Mouse (Mus musculus) liver, embryonic 16.5 days (tissue): Measurements from ENCODE around the gene Nox1. TPM values are rescaled to one million over a fixed set of nuclear protein-coding genes. Genes with fewer than 3 reads are reported as not detected.
"Not testable (repeated sequence)": the region's sequence is repeated elsewhere in the genome, so short reads cannot be mapped to it uniquely, and the experiment has no call there.

Experiments
- ATAC-seq: fragments of 200-750 bp; cut with Nextera tagmentation; 2 replicates; pipeline ENCODE4 v1.8.0; 2017; ENCODE audit warnings: low read depth, mild to moderate bottlenecking, moderate number of reproducible peaks, moderate library complexity
- H3K27ac ChIP-seq: fragments of 300-500 bp; sonication (generic); 2 replicates; pipeline ENCODE4 v1.5.1; 2014; ENCODE audit warnings: mild to moderate bottlenecking, low read length
- H3K27me3 ChIP-seq: fragments of 300-500 bp; sonication (generic); 2 replicates; pipeline ENCODE4 v1.6.1; 2014; ENCODE audit warnings: low read depth, low read length, mixed read lengths; ENCODE audit not compliant: control insufficient read depth, insufficient read depth
- H3K36me3 ChIP-seq: fragments of 300-500 bp; sonication (generic); 2 replicates; pipeline ENCODE4 v1.6.1; 2014; ENCODE audit warnings: mild to moderate bottlenecking; ENCODE audit not compliant: control insufficient read depth, insufficient read depth
- H3K4me1 ChIP-seq: fragments of 300-500 bp; sonication (generic); 2 replicates; pipeline ENCODE4 v1.6.1; 2014; ENCODE audit warnings: low read depth, low read length, mixed read lengths; ENCODE audit not compliant: control insufficient read depth
- H3K4me2 ChIP-seq: fragments of 300-500 bp; sonication (generic); 2 replicates; pipeline ENCODE4 v1.6.1; 2014; ENCODE audit warnings: low read depth, low read length, mixed read lengths
- H3K4me3 ChIP-seq: fragments of 300-500 bp; sonication (generic); 2 replicates; pipeline ENCODE4 v1.5.1; 2014; ENCODE audit warnings: low read depth, mild to moderate bottlenecking, low read length
- H3K9ac ChIP-seq: fragments of 300-500 bp; sonication (generic); 2 replicates; pipeline ENCODE4 v1.6.1; 2014; ENCODE audit warnings: low read depth, low read length
- H3K9me3 ChIP-seq: fragments of 300-500 bp; sonication (generic); replicated peaks from 2 replicates; pipeline ENCODE4 v1.6.1; 2016; ENCODE audit warnings: low read length; ENCODE audit not compliant: control insufficient read depth
- WGBS: fragments of 180-500 bp; shearing (Covaris S2); extraction: QIAGEN DNeasy Blood & Tissue Kit; methylation state at CpG from one replicate; pipeline ENCODE4 v1.1.7; 2014; ENCODE audit not compliant: insufficient replicate concordance; 5-methylcytosine and 5-hydroxymethylcytosine counted together
- polyA plus RNA-seq: library from polyadenylated mRNA; unstranded; fragments of >200 nt; fragmentation: Nextera tagmentation; extraction: Ambion mirVana; gene quantifications from 2 replicates; pipeline ENCODE4 v1.2.1, GENCODE M21; 2015

The Nox1 gene
- polyA plus RNA-seq, 1 experiment from 2014 or later, result not detected

DNA sequence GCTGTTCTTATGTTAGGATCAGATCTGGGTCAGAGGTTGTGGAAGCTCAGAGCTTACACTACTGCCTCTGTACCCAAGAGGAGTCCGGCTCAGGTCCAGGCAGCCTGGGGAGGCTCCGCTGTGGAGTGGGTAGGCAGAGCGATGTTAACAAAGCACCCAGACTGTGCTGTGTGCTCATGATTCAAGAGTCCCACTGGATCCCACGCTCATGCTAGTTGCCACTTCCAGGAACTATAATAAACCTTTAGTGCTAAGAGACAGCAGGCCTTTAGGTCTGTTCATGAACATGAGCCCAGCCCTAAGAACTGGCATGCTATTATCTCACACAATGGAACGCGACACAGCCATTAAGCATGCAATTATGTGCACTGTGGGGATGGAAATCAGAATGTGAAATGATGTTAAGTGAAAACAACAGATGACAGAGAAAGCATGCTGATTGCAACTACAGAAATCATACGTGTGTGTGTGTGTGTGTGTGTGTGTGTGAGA, 10.6 kb downstream of the Nox1 start:
- H3K4me1 ChIP-seq, result no peaks in the 10 kb centered on the region
- H3K27me3 ChIP-seq, result no peaks in the 10 kb centered on the region
- H3K36me3 ChIP-seq, result no peaks in the 10 kb centered on the region
- no peak overlapping the region for H3K9ac ChIP-seq
- WGBS, result 68% methylated on average over 7 of the region's 7 CpGs
- H3K9me3 ChIP-seq, result no peaks in the 10 kb centered on the region
- no peak overlapping the region for H3K4me2 ChIP-seq
- H3K4me3 ChIP-seq, result no peak overlapping the region
- no peak for ATAC-seq
- H3K27ac ChIP-seq, result no peak overlapping the region

- Histone ChIP-seq H3K27ac (no peak overlapping the region), H3K27me3 (no peaks in the 10 kb centered on the region), H3K4me2 (no peak overlapping the region), H3K9ac (no peak overlapping the region), H3K4me1 (no peaks in the 10 kb centered on the region), H3K4me3 (no peak overlapping the region), H3K36me3 (no peaks in the 10 kb centered on the region), H3K9me3 (no peaks in the 10 kb centered on the region)
- WGBS, result 50% methylated on average over 2 of the region's 2 CpGs
- peak; percentile 67 for ATAC-seq
These were observed 13.3 kb downstream of the Nox1 start for GRCm38 (mm10) chrX:134208491-134208890.

- not testable (repeated sequence) for H3K27me3 ChIP-seq, H3K9ac ChIP-seq, H3K4me3 ChIP-seq, ATAC-seq, H3K4me1 ChIP-seq, H3K9me3 ChIP-seq, H3K4me2 ChIP-seq, H3K27ac ChIP-seq, H3K36me3 ChIP-seq
- WGBS, result 71% methylated on average over 8 of the region's 9 CpGs
These were observed 34.6 kb downstream of the Nox1 start, which contains the start of gene Arl13a for GRCm38 (mm10) chrX:134187201-134187600. TSS of gene Arl13a (plus strand) at chrX:134187501.

DNA sequence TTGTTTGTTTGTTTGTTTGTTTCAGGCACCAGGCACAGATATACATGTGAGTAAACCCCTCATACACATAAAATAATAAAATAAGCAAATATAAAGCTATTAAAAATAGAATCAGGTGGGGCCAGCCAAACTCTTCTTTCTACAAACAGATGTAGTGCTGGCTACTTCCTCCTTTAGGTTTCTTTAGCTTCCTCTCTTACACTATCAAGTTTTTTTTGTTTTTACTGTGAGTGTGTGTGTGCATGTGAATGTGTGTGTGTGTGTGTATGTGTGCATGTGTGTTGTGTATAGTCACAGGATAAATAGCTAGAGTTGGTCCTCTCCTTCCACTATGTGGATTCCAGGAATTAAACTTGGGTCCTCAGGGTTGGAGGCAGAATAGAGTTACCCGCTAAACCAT, 47.1 kb downstream of the Nox1 start:
- H3K4me1 ChIP-seq, result no peaks in the 10 kb centered on the region
- no peak for ATAC-seq
- no peaks in the 10 kb centered on the region for H3K9me3 ChIP-seq
- WGBS, result 56% methylated on average over 1 of the region's 1 CpGs
- no peaks in the 10 kb centered on the region for H3K27me3 ChIP-seq
- no peak overlapping the region for H3K9ac ChIP-seq
- no peak overlapping the region for H3K27ac ChIP-seq
- no peaks in the 10 kb centered on the region for H3K36me3 ChIP-seq
- H3K4me3 ChIP-seq, result no peak overlapping the region
- H3K4me2 ChIP-seq, result no peak overlapping the region

- Histone ChIP-seq H3K27ac (no peak overlapping the region), H3K36me3 (no peaks in the 10 kb centered on the region), H3K9ac (no peak overlapping the region), H3K9me3 (no peaks in the 10 kb centered on the region), H3K27me3 (no peaks in the 10 kb centered on the region), H3K4me3 (no peak overlapping the region), H3K4me1 (no peaks in the 10 kb centered on the region), H3K4me2 (no peak overlapping the region)
- no peak for ATAC-seq
- WGBS, result 68% methylated on average over 1 of the region's 1 CpGs
These were observed 51.2 kb downstream of the Nox1 start for GRCm38 (mm10) chrX:134170584-134170983.

DNA sequence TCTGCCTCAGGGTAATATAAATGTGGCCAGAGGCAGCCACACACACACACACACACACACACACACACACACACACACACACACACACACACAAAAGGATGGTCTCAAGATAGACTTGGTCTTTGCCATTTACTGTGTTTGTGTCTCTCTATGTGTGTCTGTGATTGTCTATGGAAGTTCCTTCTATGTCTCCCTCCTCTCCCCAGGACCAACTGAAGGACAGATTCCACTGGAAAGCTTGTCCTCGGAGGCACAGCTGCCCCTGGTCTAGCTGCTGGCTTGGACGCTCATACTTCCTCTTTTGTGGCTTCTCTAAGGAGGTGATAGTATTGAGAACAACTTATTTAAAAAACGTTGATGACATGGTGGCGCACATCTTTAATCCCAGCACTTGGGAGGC, 58.3 kb downstream of the Nox1 start:
- 19% methylated on average over 4 of the region's 4 CpGs for WGBS

DNA sequence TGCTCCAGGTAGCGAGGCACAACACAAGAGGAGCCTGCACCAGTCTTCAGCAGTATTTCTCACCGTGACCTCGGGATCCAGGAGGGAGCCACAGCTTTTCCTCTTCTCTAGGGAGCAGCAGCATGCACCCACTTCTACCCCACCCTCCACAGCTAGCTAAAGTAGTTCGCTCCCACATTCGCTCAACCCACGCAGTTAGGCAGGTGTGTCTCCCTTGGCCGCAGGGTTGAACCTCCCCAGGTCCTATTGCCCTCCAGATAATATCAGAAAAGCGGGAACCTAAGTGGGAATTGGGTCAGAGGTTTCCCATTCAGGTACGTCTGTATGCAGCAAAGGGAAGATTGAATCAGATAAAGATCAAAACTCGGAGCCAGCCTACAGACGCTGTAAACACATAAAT, 58.9 kb downstream of the Nox1 start:
- H3K4me2 ChIP-seq, result no peak overlapping the region
- WGBS, result 20% methylated on average over 11 of the region's 11 CpGs

More for the DNA sequence above, 58.3 kb downstream of the Nox1 start:
- H3K27ac ChIP-seq, result no peak overlapping the region
- H3K4me2 ChIP-seq, result no peak overlapping the region
- H3K4me3 ChIP-seq, result no peak overlapping the region
- H3K36me3 ChIP-seq, result no peaks in the 10 kb centered on the region
- no peaks in the 10 kb centered on the region; the same call in 1 of the 2 replicates for H3K27me3 ChIP-seq
- no peak overlapping the region for H3K9ac ChIP-seq
- ATAC-seq, result no peak
- no peaks in the 10 kb centered on the region for H3K4me1 ChIP-seq
- H3K9me3 ChIP-seq, result no peaks in the 10 kb centered on the region

GRCm38 (mm10) chrX:134162043-134162720, 59.6 kb downstream of the Nox1 start, which contains the start of gene Xkrx:
TSS of gene Xkrx (minus strand) at chrX:134162076.
- Histone ChIP-seq H3K4me3 (no peak within 1 kb of the TSS), H3K9me3 (no peaks in the 10 kb centered on the region), H3K36me3 (no peaks in the 10 kb centered on the region), H3K9ac (no peak within 1 kb of the TSS), H3K27ac (no peak within 1 kb of the TSS), H3K4me2 (no peak within 1 kb of the TSS), H3K27me3 (no peaks in the 10 kb centered on the region; the same call in 1 of the 2 replicates), H3K4me1 (no peaks in the 10 kb centered on the region)
- no peak for ATAC-seq
- 37% methylated on average over 16 of the region's 16 CpGs for WGBS

More for the DNA sequence above, 58.9 kb downstream of the Nox1 start:
- ATAC-seq, result no peak
- H3K9ac ChIP-seq, result no peak overlapping the region
- no peaks in the 10 kb centered on the region for H3K9me3 ChIP-seq
- H3K4me1 ChIP-seq, result no peaks in the 10 kb centered on the region
- no peak overlapping the region for H3K27ac ChIP-seq
- H3K4me3 ChIP-seq, result no peak overlapping the region
- no peaks in the 10 kb centered on the region for H3K36me3 ChIP-seq
- H3K27me3 ChIP-seq, result no peaks in the 10 kb centered on the region; the same call in 1 of the 2 replicates

- WGBS, result 62% methylated on average over 2 of the region's 2 CpGs
- Histone ChIP-seq H3K27ac (no peak overlapping the region), H3K4me3 (no peak overlapping the region), H3K9ac (no peak overlapping the region), H3K9me3 (no peaks in the 10 kb centered on the region), H3K4me2 (no peak overlapping the region), H3K36me3 (no peaks in the 10 kb centered on the region), H3K27me3 (no peaks in the 10 kb centered on the region; the same call in 1 of the 2 replicates), H3K4me1 (no peaks in the 10 kb centered on the region)
- no peak for ATAC-seq
These were observed 61.3 kb downstream of the Nox1 start for GRCm38 (mm10) chrX:134160442-134160841.
